Mouse (Mus musculus) WW6 (cell line): ENCODE results near the gene Lnx2.

Experiments
- DNase-seq: peaks from one replicate; pipeline ENCODE4 v3.0.0-alpha.2; 2013; ENCODE audit warnings: low read depth, low spot score

The Lnx2 gene

DNA sequence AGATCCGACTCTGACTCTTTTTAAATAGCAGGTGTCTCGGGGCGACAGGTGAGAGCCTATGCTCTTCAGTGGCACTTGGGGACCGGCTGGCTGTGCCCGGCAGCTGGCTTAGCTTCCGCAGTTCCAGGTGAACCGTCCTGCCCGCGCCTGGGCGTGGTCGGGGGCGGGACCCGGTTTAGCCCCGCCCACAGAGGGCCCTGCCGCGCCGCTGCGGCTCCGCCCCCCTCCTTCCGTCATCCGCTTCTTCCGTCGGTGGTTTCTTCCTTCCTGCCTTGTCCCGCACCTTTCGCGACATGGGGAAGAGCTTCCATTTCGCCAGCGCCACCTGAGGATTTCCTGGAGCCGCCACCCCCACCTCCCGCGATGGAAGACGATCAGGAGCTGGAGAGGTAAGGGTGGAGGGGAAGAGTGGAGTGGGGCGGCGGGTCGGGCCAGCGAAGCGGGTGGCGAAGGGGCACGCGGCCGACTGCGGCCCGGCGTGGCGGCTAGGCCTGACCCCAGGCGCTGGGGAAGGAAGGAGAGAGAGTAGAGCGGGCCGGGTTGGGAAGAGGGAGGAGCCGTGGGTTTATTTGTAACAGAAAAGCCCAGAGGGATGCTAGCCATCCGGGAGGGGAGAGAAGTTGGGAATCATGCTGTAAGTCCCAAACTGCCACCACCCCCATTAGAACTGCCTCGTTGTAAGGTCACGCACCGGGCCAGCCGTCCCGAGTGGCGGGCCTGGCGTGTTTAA lies 1.1 kb upstream of the Lnx2 start:
- DNase-seq, result peak; percentile 77

DNA sequence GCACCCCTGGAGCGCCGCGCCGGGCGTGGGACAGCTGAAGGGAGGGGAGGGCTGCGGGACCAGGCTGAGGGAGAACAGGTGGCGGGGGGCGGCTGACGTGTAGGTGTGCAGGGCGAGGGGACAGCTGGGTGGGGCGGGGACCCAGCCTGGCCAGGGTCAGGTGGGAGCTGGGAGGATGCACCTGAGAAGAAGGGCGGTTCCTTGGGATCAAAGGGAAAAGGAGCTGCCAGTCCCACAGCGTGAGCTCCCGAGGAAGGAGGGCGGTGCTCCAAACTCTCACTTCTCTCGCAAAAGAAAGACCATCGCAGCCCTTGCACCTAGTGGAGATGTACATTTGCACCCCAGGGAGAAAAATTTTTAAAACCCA lies 396 bp upstream of the Lnx2 start, which contains the start of gene Polr1d:
Gene Polr1d (plus strand): TSS at position 252 of the 367 bp plus-strand sequence.
- no peak for DNase-seq

DNA sequence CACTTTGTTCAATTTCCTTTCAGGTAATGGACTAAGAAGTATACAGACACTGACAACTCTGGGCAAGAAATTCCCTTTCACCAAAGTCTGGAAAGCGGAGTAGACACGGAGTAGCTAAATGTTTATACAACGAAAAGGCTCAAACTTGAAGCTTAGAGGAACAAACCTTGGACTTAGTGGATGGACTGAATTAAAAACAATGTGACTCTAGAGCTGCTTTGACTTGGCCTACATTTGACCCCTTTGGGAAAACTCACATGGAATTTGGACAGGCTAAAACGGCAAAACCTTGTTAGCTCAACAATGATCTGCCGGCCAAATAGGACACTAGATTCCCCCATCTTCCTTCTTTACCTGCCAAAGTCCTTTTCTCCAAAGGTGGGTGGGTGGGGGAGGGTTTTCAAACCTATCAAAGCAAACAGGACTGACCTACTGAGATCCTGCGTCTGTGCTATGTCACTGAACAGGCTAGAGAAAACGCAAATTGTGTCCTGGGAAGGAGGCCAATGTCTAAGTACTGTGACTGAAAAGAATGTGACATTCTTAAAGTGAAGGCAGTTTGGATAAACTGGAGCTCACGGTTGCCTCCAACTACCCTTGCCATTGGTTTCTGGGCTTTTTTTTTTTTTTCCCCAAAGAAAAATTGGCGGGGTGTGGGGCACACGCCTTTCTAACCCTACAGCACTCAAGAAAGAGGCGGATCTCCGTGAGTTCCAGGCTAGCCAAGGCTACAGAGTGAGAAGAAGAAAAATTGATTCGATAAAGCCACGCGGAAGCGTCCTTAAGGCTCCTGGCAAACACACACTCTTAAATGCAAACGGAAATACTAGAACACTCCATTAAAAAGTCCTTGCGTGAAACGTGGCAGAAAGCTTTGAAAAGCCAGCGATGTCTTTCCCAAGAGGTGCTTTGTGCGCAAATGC lies 1.0 kb downstream of the Lnx2 start:
- DNase-seq, result no peak

DNA sequence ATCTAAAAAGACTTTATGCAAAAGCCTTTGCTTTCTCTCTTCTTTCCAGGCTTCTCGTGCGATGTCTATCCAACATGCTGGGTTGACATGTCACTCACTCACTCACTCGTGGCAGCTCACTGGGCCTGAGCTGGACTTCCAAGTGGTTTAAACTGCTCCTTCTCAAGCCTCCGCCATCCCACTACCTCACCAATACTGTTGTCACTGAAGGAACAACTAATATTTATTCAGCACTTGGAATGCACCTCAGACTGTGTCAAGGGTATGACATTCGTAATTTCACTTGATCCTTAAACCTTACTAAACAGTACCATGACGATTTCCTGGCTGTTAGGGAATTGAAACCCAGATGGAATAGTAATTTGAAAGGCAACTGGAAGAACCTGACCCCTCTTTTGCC lies 2.6 kb downstream of the Lnx2 start:
- no peak for DNase-seq

DNA sequence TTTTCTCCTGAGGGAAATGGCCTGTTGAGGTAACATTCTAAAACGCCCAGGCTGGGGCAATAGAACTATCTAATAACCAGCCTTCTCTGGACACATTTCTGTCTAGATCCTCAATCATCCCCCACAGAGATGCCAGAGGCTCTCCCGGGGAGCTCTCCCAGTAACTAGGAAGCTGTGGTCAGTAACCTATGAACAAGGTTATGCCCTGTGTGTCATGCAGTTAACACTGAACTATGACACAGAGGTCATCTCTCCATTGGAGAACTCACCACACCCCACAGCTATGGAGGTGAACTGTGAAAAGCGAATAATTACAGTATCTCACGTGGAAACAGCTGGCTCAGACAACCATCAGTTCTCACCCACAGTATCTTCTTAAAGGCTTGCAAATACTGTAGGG lies 4.5 kb downstream of the Lnx2 start:
- no peak for DNase-seq

DNA sequence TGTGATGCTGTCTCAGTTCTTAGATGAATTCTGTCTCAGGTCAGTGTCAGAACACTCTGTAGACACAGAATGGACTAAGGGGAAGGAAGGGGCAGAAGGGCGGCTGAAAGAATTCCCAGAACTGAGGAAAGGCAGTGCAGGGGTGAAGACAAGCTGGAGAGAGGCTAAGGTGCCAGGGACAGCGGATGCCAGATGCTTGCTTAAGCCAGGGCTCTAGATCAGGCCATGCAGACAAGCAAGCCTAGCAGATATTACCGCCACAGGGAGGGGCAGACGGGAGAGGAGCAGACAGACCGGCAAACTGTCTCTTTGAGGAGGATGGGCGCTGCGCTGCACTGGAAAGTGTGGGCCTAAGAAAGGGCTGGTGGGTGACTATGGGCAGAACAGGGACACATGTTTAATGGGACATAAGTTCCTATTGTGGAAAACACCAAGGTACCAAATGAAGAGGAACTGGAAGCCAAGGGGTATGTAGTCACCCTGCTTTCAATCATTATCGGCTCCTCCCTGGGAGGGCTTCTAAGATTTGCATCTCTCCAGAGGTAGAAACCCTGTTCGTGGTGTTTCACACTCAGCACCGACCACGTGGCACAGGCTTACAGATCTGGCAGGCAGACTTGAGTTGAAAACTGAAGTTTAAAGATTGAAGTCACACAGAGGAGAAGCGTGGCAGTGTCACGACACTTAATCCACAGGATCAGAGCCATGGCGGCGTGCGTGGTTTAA lies 5.4 kb downstream of the Lnx2 start:
- no peak for DNase-seq

DNA sequence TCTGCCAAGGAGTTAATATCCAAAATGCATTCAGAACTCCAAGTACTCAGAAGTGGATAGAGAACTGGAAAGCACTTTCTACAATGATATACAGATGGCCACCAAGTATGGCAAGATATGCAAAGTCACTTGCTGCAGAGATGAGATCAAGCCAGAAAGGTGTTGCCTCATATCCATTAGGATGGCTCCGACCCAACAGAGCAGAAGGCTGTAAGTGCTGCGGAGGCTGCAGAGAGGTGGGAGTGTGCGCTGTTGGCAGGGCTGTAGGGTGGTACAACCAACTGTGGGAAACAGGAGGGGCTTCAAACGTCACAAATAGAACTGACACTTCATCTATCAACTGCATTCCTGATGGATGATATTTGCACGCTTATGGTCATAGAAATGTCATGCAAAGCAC lies 7.5 kb downstream of the Lnx2 start:
- no peak for DNase-seq

DNA sequence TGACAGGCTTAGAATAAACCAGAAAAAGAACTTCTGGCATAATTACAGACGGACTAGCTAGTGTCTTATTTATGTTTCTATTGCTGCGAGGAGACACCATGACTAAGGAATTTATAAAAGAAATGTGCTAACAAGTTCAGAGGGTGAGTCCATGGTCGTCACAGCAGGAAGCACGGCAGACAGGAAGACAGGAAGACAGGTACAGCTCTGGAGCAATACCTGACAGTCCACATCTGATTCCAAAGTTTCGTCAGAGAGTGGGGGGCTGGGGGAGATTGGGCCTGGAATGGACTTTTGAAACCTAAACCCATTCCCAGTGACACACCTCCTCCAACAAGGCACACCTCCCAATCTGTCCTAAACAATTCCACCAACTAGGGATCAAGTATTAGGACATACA lies 9.4 kb downstream of the Lnx2 start:
- no peak for DNase-seq

DNA sequence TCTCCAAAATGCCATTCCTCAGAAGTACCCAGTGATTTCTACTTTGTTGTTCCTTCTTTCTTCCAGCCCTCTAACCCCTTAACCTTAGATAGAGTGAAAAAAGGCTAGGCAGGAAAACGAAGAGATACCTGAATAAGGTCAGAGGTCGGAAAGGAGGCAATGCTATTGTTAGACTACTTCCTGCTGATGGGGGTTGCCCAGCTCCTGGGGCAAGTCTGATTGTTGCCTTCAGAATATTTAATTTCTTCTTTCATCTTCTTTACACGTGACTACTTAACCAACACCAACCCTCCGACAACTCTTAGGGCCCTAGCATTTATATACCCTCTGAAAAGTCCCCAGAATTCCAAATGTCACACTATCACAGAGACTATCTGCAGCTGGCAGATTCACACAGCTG lies 10.3 kb downstream of the Lnx2 start:
- DNase-seq, result no peak

DNA sequence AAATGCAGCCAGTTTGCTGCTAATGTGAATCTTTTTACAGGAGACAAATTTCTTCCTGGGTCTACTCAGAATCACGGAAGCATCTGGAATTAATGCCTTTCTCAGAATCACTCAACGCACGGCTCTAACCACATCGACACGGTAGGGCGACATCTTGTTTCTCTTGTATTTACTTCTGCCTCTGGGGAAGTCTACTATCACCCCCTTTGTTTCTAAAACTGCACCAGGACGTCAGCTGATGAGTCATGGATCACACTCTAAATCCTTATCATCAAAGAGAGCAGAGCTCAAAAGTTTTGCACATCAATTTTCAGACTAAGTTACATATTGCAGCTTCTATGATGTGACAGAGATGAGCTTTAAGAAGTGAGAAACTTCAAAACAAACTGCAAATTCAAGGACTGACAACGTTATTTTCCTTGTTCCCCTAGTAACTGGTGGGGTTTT lies 13.1 kb downstream of the Lnx2 start:
- no peak for DNase-seq

DNA sequence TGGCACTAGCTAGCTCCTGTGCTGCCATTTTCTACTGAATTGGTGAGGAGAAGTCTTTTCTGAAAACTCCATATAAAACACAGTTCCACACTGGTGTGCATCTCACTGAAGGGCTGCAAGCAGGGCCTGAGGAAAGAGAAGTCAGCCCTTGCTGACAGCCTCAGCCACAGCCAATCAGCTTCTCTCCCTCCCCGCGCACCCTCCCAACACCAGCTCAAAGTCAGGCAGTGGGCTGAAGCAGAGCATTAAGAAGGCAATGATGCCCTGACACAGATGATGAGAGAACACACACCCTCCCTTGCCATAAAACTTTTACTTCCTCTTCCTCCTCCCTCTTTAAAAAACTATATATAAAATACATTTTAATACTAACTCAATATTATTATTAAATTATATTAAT lies 16.4 kb downstream of the Lnx2 start:
- DNase-seq, result no peak

DNA sequence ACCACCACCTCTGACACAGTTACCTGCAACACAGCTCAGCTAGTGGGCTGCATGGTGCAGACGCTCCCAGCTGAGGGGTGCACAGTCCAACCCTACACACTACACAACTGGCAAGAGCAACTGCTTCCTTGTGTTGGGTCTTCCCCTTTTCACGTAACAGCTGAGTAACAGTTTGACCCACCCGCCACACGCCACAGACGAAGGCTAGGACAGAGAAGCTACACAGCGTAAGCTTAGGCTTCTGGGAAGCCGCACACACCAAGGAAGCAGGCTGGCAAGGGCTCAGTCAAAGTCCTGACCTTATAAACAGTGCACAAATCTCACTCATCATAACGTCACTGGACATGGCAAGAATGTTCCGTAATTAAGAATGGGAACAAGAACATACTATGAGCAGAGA lies 17.1 kb downstream of the Lnx2 start:
- no peak for DNase-seq

DNA sequence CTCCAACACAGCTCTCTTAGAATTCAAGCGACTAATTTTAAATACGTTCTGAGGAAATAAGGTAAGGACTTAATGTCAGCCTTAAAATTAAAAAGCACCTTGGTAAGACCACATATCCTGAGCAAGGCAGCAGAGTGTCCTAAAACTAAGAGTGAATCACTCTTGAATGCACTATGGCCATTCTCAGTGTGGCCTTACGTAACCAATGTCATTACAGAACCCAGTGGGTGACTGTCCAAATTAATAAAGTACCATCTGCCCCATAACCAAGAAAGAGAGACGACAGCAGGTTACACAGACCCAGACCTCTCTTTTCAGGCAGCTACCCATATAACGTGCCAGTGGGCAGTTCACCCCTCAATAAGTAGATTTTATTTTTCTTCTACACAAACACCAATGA lies 17.7 kb downstream of the Lnx2 start:
- DNase-seq, result no peak

DNA sequence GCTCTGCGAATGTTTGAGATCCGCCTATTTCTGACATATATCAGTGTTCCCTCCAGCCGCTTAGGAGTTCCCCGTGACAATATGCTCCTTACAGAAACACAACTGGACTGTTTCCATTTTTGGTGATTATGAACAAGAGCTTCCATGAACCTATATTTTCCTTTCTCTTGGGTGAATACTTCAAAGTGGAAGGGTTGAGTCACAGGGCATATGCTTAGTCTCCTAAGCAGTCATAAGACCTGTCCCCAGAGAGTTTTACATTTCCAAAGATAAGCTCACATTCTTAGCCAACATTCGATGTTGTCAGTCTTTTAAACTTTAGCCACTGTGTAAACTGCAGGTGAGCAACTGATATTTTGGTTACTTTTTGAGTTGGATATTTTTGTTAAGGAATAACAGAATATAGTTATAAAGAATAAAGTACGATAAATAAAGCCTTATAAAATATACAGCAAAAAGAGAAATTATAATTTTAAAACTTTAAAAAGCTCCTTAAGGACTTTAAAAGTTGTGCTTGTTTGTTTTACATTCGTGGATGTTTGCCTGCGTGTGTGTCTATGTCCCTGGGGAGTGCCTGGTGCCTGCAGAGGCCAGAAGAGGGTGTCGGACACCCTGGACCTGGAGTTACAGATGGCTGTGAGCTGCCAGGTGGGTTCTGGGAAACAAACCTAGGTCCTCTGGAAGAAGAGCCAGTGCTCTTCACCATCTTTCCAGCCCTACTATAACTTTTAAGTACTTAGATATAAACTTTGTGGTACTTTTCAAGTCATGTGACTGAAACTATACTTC lies 18.6 kb downstream of the Lnx2 start:
- no peak for DNase-seq

DNA sequence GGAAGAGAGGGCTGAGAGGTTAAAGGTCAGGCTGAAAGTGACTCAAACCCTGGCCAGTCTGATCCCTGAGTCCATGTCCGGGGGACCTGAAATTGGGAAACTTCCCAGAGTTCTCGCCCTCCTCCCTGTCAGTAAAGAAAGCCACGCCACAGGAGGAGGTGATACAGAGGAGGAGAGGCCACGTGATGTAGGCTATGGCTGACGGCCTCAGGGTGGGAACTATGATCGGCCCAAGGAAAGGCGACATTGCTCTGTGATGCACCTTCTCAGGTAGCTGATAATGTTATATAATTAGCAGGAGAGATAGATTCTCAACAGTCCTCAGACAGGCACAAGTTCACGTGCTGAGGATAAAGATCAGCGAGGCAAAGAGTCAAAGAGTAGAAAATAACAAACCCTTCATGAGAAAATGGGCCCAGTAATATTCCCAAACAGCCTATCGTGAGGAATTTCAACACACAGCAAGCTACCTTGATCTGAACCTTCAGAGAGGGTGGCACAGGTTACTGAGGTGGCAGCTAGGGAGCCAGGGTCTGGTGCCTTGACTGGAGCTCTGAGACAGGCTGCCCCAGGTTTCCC lies 19.6 kb downstream of the Lnx2 start:
- no peak for DNase-seq

DNA sequence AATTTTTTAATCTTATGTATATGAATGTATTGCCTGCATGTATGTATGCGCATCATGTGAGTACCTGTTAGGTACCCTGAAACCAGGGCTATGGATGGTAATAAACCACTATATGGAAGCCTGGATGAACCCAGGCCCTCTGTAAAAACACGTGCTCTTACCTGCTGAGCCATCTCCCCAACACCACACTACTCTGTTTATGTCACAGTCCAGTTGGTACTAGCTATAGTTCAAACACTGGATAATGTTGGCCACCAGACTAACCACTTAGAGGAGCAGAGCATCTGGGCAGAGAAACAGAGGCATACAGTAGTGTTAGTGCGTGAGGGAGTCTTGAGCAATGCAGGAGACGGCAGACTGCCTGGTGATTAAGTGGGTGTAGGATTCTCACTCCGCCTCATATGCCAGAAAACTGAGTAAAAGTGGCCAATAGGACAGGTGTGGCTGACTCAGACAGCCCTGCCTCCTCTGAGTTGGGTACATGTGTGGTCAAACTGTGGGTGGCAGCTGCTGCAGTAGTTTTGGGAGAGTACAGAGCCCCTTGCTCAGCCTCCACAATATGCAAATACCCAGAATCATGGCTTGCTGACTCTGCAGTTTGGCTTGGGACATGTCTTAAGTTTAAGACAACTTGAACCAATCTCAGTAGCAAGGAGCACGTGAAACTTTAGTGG lies 20.7 kb downstream of the Lnx2 start:
- no peak for DNase-seq

DNA sequence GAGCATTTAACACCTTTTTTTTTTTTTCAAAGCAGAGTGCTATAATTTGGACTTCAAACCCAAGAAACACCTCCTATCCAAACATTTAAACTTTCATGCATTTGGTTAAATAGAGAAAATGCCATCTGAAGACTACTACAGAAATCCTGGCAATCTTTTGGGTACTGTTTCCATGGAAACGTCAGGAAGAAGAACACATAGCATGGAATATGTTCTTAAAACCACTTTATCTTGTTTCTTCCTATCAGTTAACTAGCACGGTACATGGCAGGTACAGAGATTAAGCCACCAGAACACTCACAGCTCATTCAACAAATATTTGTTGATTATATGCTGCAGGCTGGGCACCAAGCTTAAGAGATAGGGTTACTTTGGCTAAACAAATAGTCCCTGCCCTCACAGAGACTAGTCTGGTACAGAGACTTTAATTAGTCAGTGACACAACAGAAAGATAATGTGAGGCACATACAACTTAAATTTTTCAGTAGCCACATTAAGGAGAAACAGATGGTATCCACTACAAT lies 21.6 kb downstream of the Lnx2 start:
- no peak for DNase-seq

DNA sequence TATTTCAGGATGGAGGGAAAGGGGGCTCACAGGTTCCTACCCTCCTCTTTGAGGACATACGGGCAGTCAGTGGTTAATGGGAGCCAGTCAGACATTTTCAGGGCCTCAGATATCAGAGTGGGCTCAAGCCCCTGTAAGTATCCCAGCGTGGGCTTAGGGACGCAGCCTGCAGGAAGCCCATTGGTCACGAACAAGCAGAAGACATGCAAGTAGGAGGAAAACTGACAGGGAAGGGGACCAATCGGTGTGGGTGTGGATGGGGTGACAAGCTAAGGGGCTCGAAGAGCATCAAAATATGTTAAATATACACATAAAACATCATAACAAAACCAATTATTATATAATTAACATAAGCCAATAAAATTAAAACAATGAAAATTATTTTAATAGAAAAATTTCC lies 22.1 kb downstream of the Lnx2 start:
- DNase-seq, result no peak

DNA sequence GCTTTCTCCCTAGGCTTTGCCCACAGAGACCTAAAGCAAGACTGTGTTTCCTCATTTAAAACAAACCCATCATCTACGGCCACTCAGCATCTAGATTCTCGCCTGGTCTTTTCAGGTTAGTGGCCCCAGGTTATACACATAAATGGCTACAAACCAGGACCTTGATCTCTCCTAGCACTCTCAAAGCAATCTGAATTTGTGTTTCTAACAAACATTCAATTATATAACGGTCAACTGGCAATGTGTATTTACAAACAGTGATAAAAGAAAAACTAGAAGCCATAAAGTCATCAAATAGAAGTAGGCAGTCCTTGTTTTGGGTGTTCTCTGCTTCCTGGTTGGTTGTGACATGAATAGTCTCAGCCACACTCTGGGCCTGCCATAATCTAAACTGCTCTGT lies 22.9 kb downstream of the Lnx2 start:
- no peak for DNase-seq

DNA sequence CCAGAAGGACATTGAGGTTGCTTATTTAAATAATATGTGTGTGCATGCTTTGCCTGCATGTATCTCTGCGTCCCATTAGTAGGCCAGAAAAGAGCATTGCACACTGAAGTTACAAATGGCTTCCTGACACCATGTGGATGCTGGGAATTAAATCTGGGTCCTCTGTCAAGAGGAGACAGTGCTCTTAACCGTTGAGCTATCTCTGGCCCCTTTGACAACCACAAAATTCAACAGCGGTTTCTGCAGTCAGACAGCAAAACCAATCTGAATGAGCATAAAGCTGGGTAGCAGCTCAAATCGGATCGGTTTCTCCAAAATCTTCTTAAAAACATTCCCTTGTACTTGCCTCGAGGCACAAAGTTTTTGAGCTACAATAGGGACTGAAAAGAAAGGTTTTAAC lies 23.3 kb downstream of the Lnx2 start:
- DNase-seq, result no peak

DNA sequence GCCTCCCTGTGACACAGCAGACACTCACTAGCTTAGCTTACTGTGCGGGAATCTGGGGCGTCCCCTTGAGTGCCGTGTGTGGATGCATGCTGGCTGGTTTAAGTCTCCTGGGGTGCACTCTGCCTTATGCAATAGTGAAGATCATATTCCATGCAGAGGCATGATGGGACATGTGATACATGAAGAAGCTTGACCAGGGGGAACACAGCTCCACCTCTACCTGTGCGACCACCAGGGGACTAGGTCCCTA lies 24.2 kb downstream of the Lnx2 start:
- DNase-seq, result no peak
